Mouse (Mus musculus) testis, adult 2 months (tissue): ENCODE measurements around the gene Gcnt2.
"Not testable (repeated sequence)": the region's sequence is repeated elsewhere in the genome, so short reads cannot be mapped to it uniquely, and the experiment has no call there.

Source experiments
- CTCF ChIP-seq: fragments of 200-500 bp; IDR thresholded peaks from 2 replicates; pipeline ENCODE4 v1.5.1; 2012; ENCODE audit warnings: low read depth, mild to moderate bottlenecking, inconsistent platforms, low read length, moderate library complexity; ENCODE audit not compliant: control insufficient read depth, insufficient read depth, insufficient replicate concordance
- POLR2A ChIP-seq: fragments of 200-500 bp; IDR thresholded peaks from 2 replicates; pipeline ENCODE4 v1.6.1; 2012; ENCODE audit warnings: low read depth, mild to moderate bottlenecking, inconsistent platforms, low read length, moderate library complexity; ENCODE audit not compliant: control insufficient read depth

GRCm38 (mm10) chr13:40998537-40998936, 139.0 kb downstream of the Gcnt2 start:
- TF ChIP-seq CTCF, POLR2A: not testable (repeated sequence)
